Mouse (Mus musculus): Measurements from ENCODE around the gene Atp2a3. TPM values are rescaled to one million over a fixed set of nuclear protein-coding genes. Genes with fewer than 3 reads are reported as not detected.

Gene Atp2a3
- polyA plus RNA-seq, 1 experiment from 2014 or later, result 33.1 TPM

- Histone ChIP-seq H3K36me3 (ENCODE audit: insufficient read depth, low read length) (no peaks in the 10 kb centered on the region), H3K4me3 (ENCODE audit: low read depth, low read length) (no peak overlapping the region), H3K4me1 (ENCODE audit: insufficient read depth, low read depth, low read length) (no peaks in the 10 kb centered on the region), H3K9me3 (ENCODE audit: low read length) (no peaks in the 10 kb centered on the region), H3K4me2 (replicated peaks; ENCODE audit: low read depth, low read length) (no peak overlapping the region), H3K27ac (ENCODE audit: low read length) (no peak overlapping the region), H3K27me3 (replicated peaks; ENCODE audit: insufficient read depth, low read length) (no peaks in the 10 kb centered on the region; the same call in 1 of the 2 replicates), H3K9ac (replicated peaks; ENCODE audit: low read depth) (no peak overlapping the region)
- 40% methylated on average over 3 of the region's 3 CpGs for WGBS
- no peak for TF ChIP-seq EP300 (IDR thresholded peaks at IDR 0.05)
- no peak for TF ChIP-seq CTCF (IDR thresholded peaks at IDR 0.05)
- ATAC-seq (no peak), DNase-seq (ENCODE audit: low spot score) (no peak)
Measured at GRCm38 (mm10) chr11:73007113-73007512, 46.1 kb downstream of the Atp2a3 start.

DNA sequence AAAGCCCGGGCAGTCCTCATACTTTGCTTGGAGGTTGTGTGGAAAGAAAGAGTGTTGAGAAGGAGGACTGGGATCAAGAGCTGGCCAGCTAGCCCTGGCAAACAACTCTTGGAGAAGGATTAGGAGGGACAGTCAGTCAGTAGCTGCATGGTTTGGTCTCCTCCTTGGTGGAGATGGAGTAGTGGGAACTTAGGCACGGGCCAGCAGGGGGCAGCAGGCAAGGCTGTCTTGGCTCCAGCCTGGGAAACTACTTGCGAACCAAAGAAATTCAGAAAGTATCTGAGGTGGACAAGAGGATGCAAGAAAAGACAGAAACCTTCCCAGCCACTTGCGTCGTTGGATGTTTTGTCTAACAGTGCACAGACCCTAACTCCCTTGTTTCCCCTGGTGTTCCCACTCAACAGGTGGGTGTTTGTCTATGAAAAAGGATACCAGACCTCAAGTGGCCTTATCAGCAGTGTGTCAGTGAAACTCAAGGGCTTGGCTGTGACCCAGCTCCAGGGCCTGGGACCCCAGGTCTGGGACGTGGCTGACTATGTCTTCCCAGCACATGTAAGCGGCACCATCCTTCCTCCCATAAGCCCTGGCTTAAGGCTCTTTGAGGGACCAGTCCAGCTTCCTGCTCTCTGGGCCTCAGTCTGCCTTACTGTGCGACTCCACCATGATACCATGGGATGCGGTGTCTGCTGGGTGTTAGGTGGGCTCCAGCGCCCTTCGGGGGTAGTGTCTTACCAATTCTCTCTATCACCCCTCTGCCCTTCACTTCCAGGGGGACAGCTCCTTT, 46.9 kb downstream of the Atp2a3 start:
- peak; percentile 76 for DNase-seq (ENCODE audit: low spot score)
- ATAC-seq, result peak; percentile 70

DNA sequence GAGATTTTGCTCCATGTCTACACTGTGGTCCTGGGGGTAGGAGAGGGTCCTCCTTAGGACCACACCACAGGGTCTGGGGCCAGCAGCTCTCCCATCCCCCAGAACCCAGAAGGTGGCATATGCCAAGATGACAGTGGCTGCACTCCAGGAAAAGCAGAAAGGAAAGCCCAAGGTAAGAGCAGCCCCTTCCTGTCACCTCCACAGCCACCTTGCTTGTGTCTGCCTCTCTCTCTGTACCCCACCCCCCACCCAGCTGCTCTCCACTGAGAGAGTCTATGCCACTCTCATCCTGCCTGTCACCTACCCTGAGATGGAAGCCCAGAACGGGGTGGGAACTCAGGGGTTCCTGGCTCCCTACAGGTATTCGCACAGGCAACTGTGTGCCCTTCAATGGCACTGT, 47.9 kb downstream of the Atp2a3 start:
- no peaks in the 10 kb centered on the region for H3K4me1 ChIP-seq (ENCODE audit: insufficient read depth, low read depth, low read length)
- no peaks in the 10 kb centered on the region for H3K36me3 ChIP-seq (ENCODE audit: insufficient read depth, low read length)
- H3K9me3 ChIP-seq (ENCODE audit: low read length), result no peaks in the 10 kb centered on the region
- 64% methylated on average over 2 of the region's 2 CpGs for WGBS
- H3K4me2 ChIP-seq (replicated peaks; ENCODE audit: low read depth, low read length), result no peak overlapping the region
- ATAC-seq (no peak), DNase-seq (ENCODE audit: low spot score) (no peak)
- no peak overlapping the region for H3K27ac ChIP-seq (ENCODE audit: low read length)
- H3K27me3 ChIP-seq (replicated peaks; ENCODE audit: insufficient read depth, low read length), result no peaks in the 10 kb centered on the region; the same call in 1 of the 2 replicates
- H3K4me3 ChIP-seq (ENCODE audit: low read depth, low read length), result no peak overlapping the region
- TF ChIP-seq EP300 (IDR thresholded peaks at IDR 0.05) (no peak), CTCF (IDR thresholded peaks at IDR 0.05) (no peak)
- no peak overlapping the region for H3K9ac ChIP-seq (replicated peaks; ENCODE audit: low read depth)

More for the DNA sequence above, 46.9 kb downstream of the Atp2a3 start:
- WGBS, result 50% methylated on average over 11 of the region's 11 CpGs
- Histone ChIP-seq H3K4me3 (ENCODE audit: low read depth, low read length) (no peak overlapping the region), H3K27ac (ENCODE audit: low read length) (no peak overlapping the region), H3K27me3 (replicated peaks; ENCODE audit: insufficient read depth, low read length) (no peaks in the 10 kb centered on the region; the same call in 1 of the 2 replicates), H3K9ac (replicated peaks; ENCODE audit: low read depth) (no peak overlapping the region), H3K4me1 (ENCODE audit: insufficient read depth, low read depth, low read length) (no peaks in the 10 kb centered on the region), H3K36me3 (ENCODE audit: insufficient read depth, low read length) (no peaks in the 10 kb centered on the region), H3K4me2 (replicated peaks; ENCODE audit: low read depth, low read length) (no peak overlapping the region), H3K9me3 (ENCODE audit: low read length) (no peaks in the 10 kb centered on the region)
- peak; percentile 89 for TF ChIP-seq CTCF (IDR thresholded peaks at IDR 0.05)
- TF ChIP-seq EP300 (IDR thresholded peaks at IDR 0.05), result no peak

- 48% methylated on average over 12 of the region's 13 CpGs for WGBS
- H3K4me2 ChIP-seq (replicated peaks; ENCODE audit: low read depth, low read length), result no peak overlapping the region
- no peak for TF ChIP-seq EP300 (IDR thresholded peaks at IDR 0.05)
- TF ChIP-seq CTCF (IDR thresholded peaks at IDR 0.05), result no peak
- H3K4me1 ChIP-seq (ENCODE audit: insufficient read depth, low read depth, low read length), result peaks cover 2% of the 10 kb centered on the region; the same call in 1 of the 2 replicates
- no peaks in the 10 kb centered on the region for H3K9me3 ChIP-seq (ENCODE audit: low read length)
- H3K4me3 ChIP-seq (ENCODE audit: low read depth, low read length), result no peak overlapping the region
- no peak for ATAC-seq
- H3K36me3 ChIP-seq (ENCODE audit: insufficient read depth, low read length), result no peaks in the 10 kb centered on the region
- H3K27me3 ChIP-seq (replicated peaks; ENCODE audit: insufficient read depth, low read length), result no peaks in the 10 kb centered on the region; the same call in 1 of the 2 replicates
- H3K9ac ChIP-seq (replicated peaks; ENCODE audit: low read depth), result no peak overlapping the region
- no peak for DNase-seq (ENCODE audit: low spot score)
- no peak overlapping the region for H3K27ac ChIP-seq (ENCODE audit: low read length)
Measured at GRCm38 (mm10) chr11:73009531-73010274, 48.7 kb downstream of the Atp2a3 start.

DNA sequence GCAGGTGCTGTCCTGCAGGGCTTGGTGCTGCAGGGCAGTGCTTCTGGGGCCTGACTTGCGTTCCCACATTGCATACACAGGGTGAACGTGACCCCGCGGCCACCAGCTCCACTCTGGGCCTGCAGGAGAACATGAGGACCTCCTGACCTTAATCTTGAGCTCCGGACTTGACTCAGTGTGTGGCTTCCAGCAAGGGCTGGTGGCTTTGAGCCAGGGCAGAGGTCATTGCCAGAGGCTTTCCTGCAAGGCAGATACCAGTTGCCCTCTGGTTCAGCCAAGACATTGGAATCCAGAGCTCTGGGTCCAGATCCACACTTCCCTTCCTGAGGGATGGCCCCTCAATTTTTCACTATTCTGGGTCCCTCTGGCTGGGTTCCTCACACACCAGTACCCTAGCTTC, 53.0 kb downstream of the Atp2a3 start:
- DNase-seq (ENCODE audit: low spot score) (no peak), ATAC-seq (no peak)
- H3K27ac ChIP-seq (ENCODE audit: low read length), result no peak overlapping the region
- no peak overlapping the region for H3K4me3 ChIP-seq (ENCODE audit: low read depth, low read length)
- WGBS, result 68% methylated on average over 5 of the region's 5 CpGs
- TF ChIP-seq EP300 (IDR thresholded peaks at IDR 0.05) (no peak), CTCF (IDR thresholded peaks at IDR 0.05) (no peak)
- no peaks in the 10 kb centered on the region for H3K9me3 ChIP-seq (ENCODE audit: low read length)
- H3K9ac ChIP-seq (replicated peaks; ENCODE audit: low read depth), result no peak overlapping the region
- no peak overlapping the region for H3K4me2 ChIP-seq (replicated peaks; ENCODE audit: low read depth, low read length)
- peaks cover 7% of the 10 kb centered on the region; the same call in 1 of the 2 replicates for H3K4me1 ChIP-seq (ENCODE audit: insufficient read depth, low read depth, low read length)
- H3K27me3 ChIP-seq (replicated peaks; ENCODE audit: insufficient read depth, low read length), result no peaks in the 10 kb centered on the region
- H3K36me3 ChIP-seq (ENCODE audit: insufficient read depth, low read length), result no peaks in the 10 kb centered on the region

DNA sequence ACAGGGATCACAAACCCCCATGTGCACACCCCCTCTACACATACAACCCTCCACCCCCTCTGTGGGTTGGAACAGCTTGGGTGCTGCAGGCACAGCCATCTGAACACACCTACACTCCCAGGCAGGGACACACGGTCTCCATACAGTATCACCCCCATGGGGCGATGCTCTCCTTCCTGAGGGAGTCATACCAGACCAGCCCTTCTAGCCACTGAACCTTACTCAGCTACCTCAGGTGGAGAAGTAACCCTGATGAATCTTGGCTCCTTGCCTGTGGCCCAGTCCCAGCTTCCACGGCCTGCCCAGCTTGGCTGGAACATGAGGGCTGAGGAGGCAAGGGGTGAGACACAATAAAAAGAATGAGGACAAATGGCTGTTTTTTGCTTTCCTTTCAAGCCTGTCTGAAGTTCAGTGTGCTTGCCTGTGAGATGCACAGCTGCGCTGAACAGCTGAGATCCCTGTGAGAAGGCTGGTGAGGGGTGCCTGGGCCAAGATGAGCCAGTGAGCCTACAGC, 53.9 kb downstream of the Atp2a3 start:
- H3K9ac ChIP-seq (replicated peaks; ENCODE audit: low read depth), result no peak overlapping the region
- no peaks in the 10 kb centered on the region for H3K9me3 ChIP-seq (ENCODE audit: low read length)
- 72% methylated on average over 4 of the region's 4 CpGs for WGBS
- no peak overlapping the region for H3K27ac ChIP-seq (ENCODE audit: low read length)
- H3K36me3 ChIP-seq (ENCODE audit: insufficient read depth, low read length), result no peaks in the 10 kb centered on the region
- DNase-seq (ENCODE audit: low spot score), result no peak
- ATAC-seq, result no peak
- no peak overlapping the region for H3K4me2 ChIP-seq (replicated peaks; ENCODE audit: low read depth, low read length)
- no peaks in the 10 kb centered on the region for H3K27me3 ChIP-seq (replicated peaks; ENCODE audit: insufficient read depth, low read length)
- TF ChIP-seq CTCF (IDR thresholded peaks at IDR 0.05), result no peak
- H3K4me3 ChIP-seq (ENCODE audit: low read depth, low read length), result no peak overlapping the region
- peaks cover 11% of the 10 kb centered on the region for H3K4me1 ChIP-seq (ENCODE audit: insufficient read depth, low read depth, low read length)
